Mouse (Mus musculus): ENCODE measurements around the gene Klrb1b.
"Not testable (repeated sequence)": the region's sequence is repeated elsewhere in the genome, so short reads cannot be mapped to it uniquely, and the experiment has no call there.

Klrb1b gene

GRCm38 (mm10) chr6:128826132-128826531 lies at the start of gene Klrb1b, which contains the start of gene Gm44511:
Gene Klrb1b (minus strand): TSS chr6:128826331.
Gene Gm44511 (minus strand): TSS chr6:128826315.
- no peak for DNase-seq

DNA sequence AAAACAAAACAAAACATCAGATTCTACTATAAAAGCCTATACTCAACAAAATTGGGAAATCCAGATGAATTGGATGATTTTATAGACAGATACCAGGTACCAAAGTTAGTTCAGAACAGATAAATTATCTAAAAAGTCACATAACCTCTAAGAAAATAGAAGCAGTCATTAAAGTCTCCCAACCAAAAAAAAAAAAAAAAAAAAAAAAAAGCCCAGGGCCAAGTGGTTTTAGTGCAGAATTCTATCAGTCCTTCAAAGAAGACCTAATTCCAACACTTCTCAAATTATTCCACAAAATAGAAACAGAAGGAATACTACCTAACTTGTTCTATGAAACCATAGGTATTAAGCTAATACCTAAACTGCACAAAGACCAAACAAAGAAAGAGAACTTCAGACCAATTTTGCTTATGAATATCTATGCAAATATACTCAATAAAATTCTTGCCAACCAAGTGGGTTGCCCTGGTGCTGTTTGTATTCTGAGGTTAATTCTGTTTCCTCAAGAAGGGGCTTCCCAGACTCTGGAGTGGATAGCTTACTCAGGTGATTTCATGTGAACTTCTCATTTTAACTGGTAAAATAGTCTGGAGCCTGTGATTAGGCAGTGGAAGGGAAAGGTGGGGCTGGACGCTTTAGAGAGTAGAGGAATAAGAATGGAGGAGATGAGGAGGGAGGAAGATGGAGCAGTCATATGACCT lies 45.9 kb upstream of the Klrb1b start:
- DNase-seq: no peak

DNA sequence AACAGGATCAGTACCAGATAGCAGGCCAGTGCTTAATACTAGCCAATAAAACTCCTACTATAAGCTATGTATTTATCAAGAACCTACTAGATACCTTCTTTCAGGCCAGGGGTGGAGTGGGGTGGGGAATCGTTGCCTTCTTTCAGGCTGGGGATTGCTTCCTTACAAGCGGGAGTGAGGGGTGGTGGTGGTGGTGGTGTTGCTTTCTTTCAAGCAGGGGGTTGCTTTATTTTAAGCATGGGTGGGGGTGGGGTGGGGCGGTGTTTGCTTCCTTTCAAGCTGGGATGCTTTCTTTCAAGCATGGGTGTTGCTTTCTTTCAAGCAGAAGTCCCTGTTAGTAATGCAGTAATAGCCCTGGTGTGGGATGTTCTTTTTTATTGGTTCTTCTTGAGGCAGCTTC lies 42.7 kb upstream of the Klrb1b start:
- DNase-seq: no peak

DNA sequence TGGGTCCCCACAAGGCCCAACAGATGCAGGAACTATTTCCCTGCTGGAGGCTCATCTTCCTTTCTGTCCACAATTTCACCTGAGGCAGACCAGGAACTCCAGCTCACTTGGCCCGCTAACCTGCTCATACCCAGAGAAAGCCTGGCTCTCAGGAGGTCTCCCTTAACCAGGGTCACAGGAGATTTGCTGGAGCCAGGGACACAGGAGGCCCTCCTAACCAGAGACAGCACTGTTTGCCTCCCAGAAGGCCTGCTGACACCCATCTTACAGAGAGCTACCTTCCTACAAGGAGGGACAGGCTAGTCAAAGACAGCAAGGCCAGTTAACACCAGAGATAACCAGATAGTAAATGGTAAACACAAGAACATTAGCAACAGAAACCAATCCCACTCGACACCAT lies 31.8 kb upstream of the Klrb1b start:
- DNase-seq: no peak

DNA sequence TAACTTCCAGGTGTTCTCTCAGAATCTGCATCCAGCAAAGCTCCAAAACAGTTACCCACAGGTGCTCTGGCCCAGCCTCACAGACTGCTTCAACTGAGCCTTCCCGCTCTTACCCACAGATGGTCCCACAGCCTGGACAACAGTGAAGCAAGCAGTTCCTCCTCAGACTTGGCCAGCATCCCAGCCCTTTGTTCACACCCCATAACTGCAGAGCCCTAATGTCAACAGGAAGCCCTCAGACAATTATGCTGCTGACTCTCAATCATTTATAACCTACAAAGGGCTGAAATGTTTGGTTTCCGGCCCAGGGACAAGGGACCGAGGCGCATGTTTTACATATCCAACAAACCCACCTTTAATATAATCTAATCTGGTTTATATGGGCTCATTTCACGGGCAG lies 30.1 kb upstream of the Klrb1b start:
- peak; percentile 57 for DNase-seq

DNA sequence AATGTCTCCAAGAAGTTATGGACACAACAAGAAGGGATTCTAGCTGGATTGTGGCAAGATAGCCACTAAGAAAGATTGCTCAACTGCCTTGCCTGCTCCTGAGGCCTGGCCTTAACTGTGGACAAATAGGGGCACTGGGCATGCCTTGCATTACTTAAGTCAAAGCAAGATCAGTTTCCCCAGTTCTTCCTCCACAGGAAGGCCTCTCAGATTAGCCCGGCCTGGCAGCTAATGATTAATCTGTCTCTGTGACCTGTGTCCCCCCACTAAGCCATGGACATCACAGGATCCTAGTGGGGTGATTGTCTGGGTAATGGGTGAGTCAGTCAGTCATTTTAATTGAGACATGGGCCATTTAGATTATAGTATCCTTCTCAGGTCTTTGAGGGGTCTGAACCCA lies 29.3 kb upstream of the Klrb1b start:
- no peak for DNase-seq

DNA sequence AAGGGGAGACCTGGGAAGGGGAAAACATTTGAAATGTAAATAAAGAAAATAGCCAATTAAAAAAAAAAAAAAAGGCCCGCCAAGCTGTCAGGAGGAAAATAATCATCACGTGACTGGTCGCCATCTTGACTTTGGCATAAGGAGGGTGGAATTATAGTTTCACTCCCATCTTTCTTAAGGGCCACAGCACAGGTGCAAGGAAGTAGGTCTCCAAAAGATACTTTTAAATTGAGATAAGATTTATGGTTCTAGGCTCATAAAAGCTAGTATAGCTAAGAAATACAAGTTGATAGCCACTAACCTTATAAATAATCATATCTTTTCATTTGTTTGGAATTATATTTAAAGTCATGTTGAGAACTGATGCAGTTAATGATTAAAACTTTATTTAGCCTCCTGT lies 28.8 kb upstream of the Klrb1b start:
- DNase-seq: no peak

GRCm38 (mm10) chr6:128854024-128854820 lies 28.1 kb upstream of the Klrb1b start:
- DNase-seq: peak; percentile 67

GRCm38 (mm10) chr6:128852766-128853165 lies 26.6 kb upstream of the Klrb1b start:
- DNase-seq: no peak

- DNase-seq: no peak
These were observed 25.0 kb upstream of the Klrb1b start for GRCm38 (mm10) chr6:128851151-128851550.

- DNase-seq: no peak
These were observed 24.5 kb upstream of the Klrb1b start for GRCm38 (mm10) chr6:128850671-128851070.

GRCm38 (mm10) chr6:128849902-128850301 lies 23.8 kb upstream of the Klrb1b start:
- peak; percentile 44 for DNase-seq

- no peak for DNase-seq
These were observed 21.3 kb upstream of the Klrb1b start for GRCm38 (mm10) chr6:128847401-128847800.

GRCm38 (mm10) chr6:128845998-128846542 lies 19.9 kb upstream of the Klrb1b start:
- DNase-seq: no peak

- DNase-seq: peak; percentile 83
These were observed 19.3 kb upstream of the Klrb1b start for GRCm38 (mm10) chr6:128845319-128845979.

DNA sequence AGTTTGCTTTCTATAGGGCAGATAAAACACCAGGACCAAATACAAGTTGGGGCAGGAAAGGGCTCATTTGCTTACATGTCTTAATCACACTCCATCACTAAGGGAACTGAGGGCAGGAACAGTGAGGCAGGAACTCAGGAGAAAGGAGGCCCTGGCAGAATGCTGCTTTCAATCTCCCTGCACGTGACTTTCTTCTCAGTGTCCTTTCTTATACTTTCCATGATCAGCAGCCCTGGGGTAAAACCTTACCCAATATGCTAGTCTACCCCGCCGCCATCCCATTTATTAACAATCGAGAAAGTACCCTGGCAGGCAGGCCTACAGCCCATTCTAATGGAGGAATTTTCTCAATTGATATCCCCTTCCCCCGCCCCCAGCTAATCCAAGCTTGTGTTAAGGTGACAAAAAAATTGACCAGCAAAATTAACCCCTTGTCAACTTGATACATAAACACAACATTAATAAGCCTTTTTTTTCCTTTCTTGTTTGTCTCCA lies 18.5 kb upstream of the Klrb1b start:
- DNase-seq: no peak

- no peak for DNase-seq
These were observed 18.0 kb upstream of the Klrb1b start for GRCm38 (mm10) chr6:128844131-128844530.

DNA sequence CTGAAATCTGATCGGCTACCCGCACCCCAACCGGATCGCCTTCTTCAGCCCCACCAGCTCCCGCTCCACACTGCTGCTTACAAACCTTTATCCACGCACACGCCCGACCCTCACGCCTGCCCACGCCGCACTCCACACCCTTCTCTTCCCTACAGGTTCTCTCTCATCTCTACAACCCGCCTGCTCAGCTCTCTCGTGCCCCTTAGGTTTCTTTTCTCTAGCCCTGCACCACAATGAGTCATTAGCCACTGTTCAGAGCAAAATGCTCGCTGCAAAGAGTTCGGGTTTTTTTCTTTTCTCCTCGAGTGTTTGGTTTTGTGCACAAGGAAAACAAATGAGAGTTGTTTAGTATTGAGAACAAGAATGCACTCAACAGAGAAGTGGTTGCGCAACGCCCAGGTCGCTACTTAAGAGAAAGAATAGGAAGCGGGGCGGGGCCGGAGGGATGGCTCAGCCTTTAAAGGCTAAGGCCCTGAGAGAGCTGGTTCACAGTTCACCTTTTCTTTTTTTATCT lies 17.4 kb upstream of the Klrb1b start:
- DNase-seq: peak; percentile 48

- DNase-seq: peak; percentile 79
These were observed 16.9 kb upstream of the Klrb1b start for GRCm38 (mm10) chr6:128842945-128843478.

DNA sequence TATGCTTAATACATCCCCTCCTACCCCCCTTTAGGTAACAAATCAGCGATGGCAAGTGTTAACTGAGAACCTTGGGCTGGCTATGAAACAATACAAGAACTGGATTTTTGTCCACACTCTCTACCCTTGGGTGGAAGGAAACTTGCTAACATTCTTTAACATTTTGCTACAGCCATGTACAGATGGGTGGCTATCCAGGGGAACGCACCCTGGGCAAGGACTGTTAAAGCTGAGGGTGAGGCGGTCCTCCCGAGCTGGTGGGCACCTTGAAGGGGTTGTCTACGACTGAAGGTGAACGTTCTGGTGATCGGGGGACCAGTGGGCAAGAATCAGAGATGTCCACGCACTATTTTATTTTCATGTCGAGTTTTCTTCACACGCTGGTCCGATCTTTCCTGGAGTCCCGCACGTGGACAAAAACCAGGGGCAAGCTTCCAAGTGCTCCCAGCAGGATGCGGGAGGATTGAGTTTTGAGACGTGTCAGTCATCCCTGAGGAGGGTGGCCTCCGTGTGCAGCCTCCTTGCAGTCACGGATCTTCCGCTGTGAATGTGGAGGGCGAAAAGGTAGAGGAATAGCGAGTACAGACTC lies 16.3 kb upstream of the Klrb1b start:
- no peak for DNase-seq

DNA sequence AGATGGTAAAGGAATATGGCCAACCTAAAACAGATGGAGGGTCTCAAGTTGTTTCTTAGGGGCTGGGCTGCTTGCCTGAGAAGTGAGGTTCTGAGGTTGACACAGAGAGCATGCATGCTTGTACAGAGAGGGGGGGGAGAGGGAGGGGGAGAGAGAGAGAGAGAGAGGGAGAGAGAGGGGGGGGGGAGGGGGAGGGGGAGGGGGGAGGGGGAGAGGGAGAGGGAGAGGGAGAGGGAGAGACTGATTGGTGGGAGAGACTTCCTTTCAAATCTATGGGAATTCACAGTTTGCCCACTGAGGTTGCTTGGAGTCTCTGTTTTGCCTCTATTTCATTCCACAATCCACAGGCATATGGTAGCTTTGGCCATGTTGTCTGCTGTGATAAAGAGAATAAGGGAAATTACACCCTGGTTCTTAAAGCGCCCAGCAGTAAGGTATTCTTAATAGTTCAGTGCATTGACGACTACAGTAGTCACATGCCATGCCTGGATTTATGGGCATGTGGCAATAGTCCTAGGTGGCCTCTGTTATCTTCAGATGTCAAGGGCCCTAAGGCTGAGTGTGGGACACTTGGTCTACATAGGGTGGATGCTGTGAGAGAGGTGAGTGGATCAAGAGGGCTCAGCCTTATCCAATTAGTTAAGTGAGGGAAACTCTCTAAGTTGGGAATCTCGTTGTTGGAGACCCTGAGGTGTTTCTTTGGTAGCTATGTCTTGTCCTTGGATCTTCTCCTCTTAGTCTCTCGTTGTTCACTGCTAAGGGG lies 15.4 kb upstream of the Klrb1b start:
- no peak for DNase-seq

GRCm38 (mm10) chr6:128840669-128841068 lies 14.5 kb upstream of the Klrb1b start:
- not testable (repeated sequence) for DNase-seq

Measured in right cerebral cortex, postnatal 14 days (tissue).